ENCODE assay signal across 23 mouse cellular contexts in genomic region chr9:86692251-86692650, GRCm38 (mm10). TPM values are rescaled to one million over a fixed set of nuclear protein-coding genes. Genes with fewer than 3 reads are reported as not detected.
DNase-seq lines count a peak whose midpoint lies in the region; ATAC-seq and TF ChIP-seq lines count a peak whose summit lies in the region.
"Had no signal": no experiment of that assay in that cellular context is flagged by ENCODE, and none has a peak within 500 bp of the region (broad histone marks: within the 10 kb centered on the region; RNA-seq: fewer than 3 reads in every experiment).

No protein-coding gene starts in this region.

- H3K9ac ChIP-seq in heart, embryonic 12.5 days = no peak overlapping the region
- H3K9ac ChIP-seq in kidney, embryonic 14.5 days (ENCODE audit: low read depth, low read length) = no peak overlapping the region
- H3K9ac ChIP-seq in liver, adult 2 months (ENCODE audit: low read depth, low read length) = no peak overlapping the region
- H3K9ac ChIP-seq in liver, postnatal 0 days (replicated peaks) = no peak overlapping the region
- H3K9ac ChIP-seq: embryonic facial prominence, embryonic 12.5 days; forebrain, embryonic 13.5 days had no signal

- no peak overlapping the region for H3K4me2 ChIP-seq in heart, embryonic 12.5 days
- H3K4me2 ChIP-seq in kidney, embryonic 14.5 days (replicated peaks; ENCODE audit: low read depth, low read length) = no peak overlapping the region
- H3K4me2 ChIP-seq in liver, postnatal 0 days (ENCODE audit: low read depth, low read length) = no peak overlapping the region
- H3K4me2 ChIP-seq: embryonic facial prominence, embryonic 12.5 days; forebrain, embryonic 13.5 days had no signal

- ATAC-seq in heart, embryonic 12.5 days (ENCODE audit: insufficient number of reproducible peaks, low FRiP score) = no peak
- no peak for ATAC-seq in kidney, embryonic 14.5 days (ENCODE audit: low FRiP score, low TSS enrichment)
- ATAC-seq in liver, postnatal 0 days = no peak
- ATAC-seq: activated CD4-positive, CD25-positive, alpha-beta regulatory T cell, adult 4 months; CD4-positive, CD25-positive, alpha-beta regulatory T cell, adult 4 months; forebrain, embryonic 13.5 days; Patski had no signal

- H3K4me1 ChIP-seq in heart, embryonic 12.5 days (replicated peaks) = no peaks in the 10 kb centered on the region; the same call in 1 of the 2 replicates
- H3K4me1 ChIP-seq in kidney, adult 2 months (ENCODE audit: control insufficient read depth, insufficient read depth, low read length) = peaks cover 3% of the 10 kb centered on the region; the same call in 1 of the 2 replicates
- no peaks in the 10 kb centered on the region for H3K4me1 ChIP-seq in kidney, embryonic 14.5 days (ENCODE audit: control insufficient read depth, insufficient read depth, low read length)
- peaks cover 29% of the 10 kb centered on the region for H3K4me1 ChIP-seq in liver, adult 2 months (ENCODE audit: control insufficient read depth, insufficient read depth, low read length)
- no peaks in the 10 kb centered on the region for H3K4me1 ChIP-seq in liver, postnatal 0 days (ENCODE audit: insufficient read depth)
- H3K4me1 ChIP-seq: embryonic facial prominence, embryonic 12.5 days had no signal

- TF ChIP-seq EP300 in liver, postnatal 0 days (IDR thresholded peaks at IDR 0.05; ENCODE audit: low read depth) = no peak

- H3K9me3 ChIP-seq in heart, embryonic 12.5 days (replicated peaks) = no peaks in the 10 kb centered on the region
- H3K9me3 ChIP-seq in kidney, embryonic 14.5 days (ENCODE audit: control insufficient read depth, low read length) = no peaks in the 10 kb centered on the region
- no peaks in the 10 kb centered on the region for H3K9me3 ChIP-seq in liver, postnatal 0 days (ENCODE audit: low read length)
- H3K9me3 ChIP-seq: embryonic facial prominence, embryonic 10.5 days; embryonic facial prominence, embryonic 12.5 days; forebrain, embryonic 13.5 days; G1E had no signal

- peak; percentile 31 for DNase-seq in heart, adult 11 months
- peak; percentile 80 for DNase-seq in kidney, adult 2 months
- peak; percentile 80 for DNase-seq in kidney, adult 9 months
- no peak for DNase-seq in kidney, adult 18-20 months
- DNase-seq in liver, adult 2 months (ENCODE audit: extremely low read depth, low read depth, low spot score) = peak; percentile 79
- no peak for DNase-seq in liver, postnatal 0 days
- DNase-seq: adrenal gland, adult 8-10 months; B cell, adult 2 months; cerebellum, adult 11-12 months; cerebellum, adult 2 months; cerebellum, adult 9-10 months; cerebellum, postnatal 10 days; cerebellum, postnatal 25 days had no signal

- TF ChIP-seq CTCF in kidney, adult 2 months (conservative IDR thresholded peaks at IDR 0.05; ENCODE audit: insufficient read depth, insufficient read length, low read depth, low read length) = no peak
- TF ChIP-seq CTCF in liver, adult 2 months (IDR thresholded peaks at IDR 0.05; ENCODE audit: low read depth, low read length) = no peak
- no peak for TF ChIP-seq CTCF in liver, postnatal 0 days (IDR thresholded peaks at IDR 0.05; ENCODE audit: low read depth)

- peaks cover 18% of the 10 kb centered on the region for H3K79me2 ChIP-seq in liver, adult 2 months (ENCODE audit: control insufficient read depth, insufficient read depth, low read length)

- no peaks in the 10 kb centered on the region for H3K27me3 ChIP-seq in heart, embryonic 12.5 days (replicated peaks)
- H3K27me3 ChIP-seq in kidney, adult 2 months (replicated peaks; ENCODE audit: control insufficient read depth, insufficient read depth, low read length) = no peaks in the 10 kb centered on the region
- H3K27me3 ChIP-seq in kidney, embryonic 14.5 days (ENCODE audit: control insufficient read depth, insufficient read depth, low read length) = no peaks in the 10 kb centered on the region
- H3K27me3 ChIP-seq in liver, adult 2 months (ENCODE audit: control insufficient read depth, insufficient read depth, low read length) = no peaks in the 10 kb centered on the region
- 0 out of 2 replicates have a peak, but pooled peaks cover 5% of the 10 kb centered on the region for H3K27me3 ChIP-seq in liver, postnatal 0 days (ENCODE audit: insufficient read depth, low read length)
- H3K27me3 ChIP-seq: CH12.LX; embryonic facial prominence, embryonic 12.5 days; forebrain, embryonic 13.5 days; Patski had no signal

- no peak overlapping the region for H3K27ac ChIP-seq in heart, embryonic 12.5 days (ENCODE audit: poor library complexity, severe bottlenecking)
- no peak overlapping the region for H3K27ac ChIP-seq in kidney, adult 2 months (ENCODE audit: insufficient read depth, low read depth, low read length)
- H3K27ac ChIP-seq in kidney, embryonic 14.5 days (ENCODE audit: low read depth, low read length) = no peak overlapping the region
- no peak overlapping the region for H3K27ac ChIP-seq in liver, adult 2 months (replicated peaks; ENCODE audit: insufficient read depth, low read depth, low read length)
- H3K27ac ChIP-seq in liver, postnatal 0 days (ENCODE audit: low read depth) = no peak overlapping the region
- H3K27ac ChIP-seq: embryonic facial prominence, embryonic 10.5 days; embryonic facial prominence, embryonic 12.5 days; forebrain, embryonic 13.5 days had no signal

- no peak overlapping the region for H3K4me3 ChIP-seq in heart, embryonic 12.5 days
- no peak overlapping the region for H3K4me3 ChIP-seq in kidney, adult 2 months (ENCODE audit: insufficient read depth, low read depth, low read length)
- H3K4me3 ChIP-seq in kidney, embryonic 14.5 days (ENCODE audit: low read length) = no peak overlapping the region
- no peak overlapping the region for H3K4me3 ChIP-seq in liver, adult 2 months (ENCODE audit: insufficient read depth, low read depth, low read length)
- no peak overlapping the region for H3K4me3 ChIP-seq in liver, postnatal 0 days (ENCODE audit: low read depth, low read length)
- H3K4me3 ChIP-seq: embryonic facial prominence, embryonic 10.5 days; embryonic facial prominence, embryonic 12.5 days; forebrain, embryonic 13.5 days had no signal

- no peaks in the 10 kb centered on the region for H3K36me3 ChIP-seq in heart, embryonic 12.5 days
- no peaks in the 10 kb centered on the region for H3K36me3 ChIP-seq in kidney, adult 2 months (ENCODE audit: control insufficient read depth, insufficient read depth, low read length)
- H3K36me3 ChIP-seq in kidney, embryonic 14.5 days (ENCODE audit: control insufficient read depth, insufficient read depth, low read length) = no peaks in the 10 kb centered on the region
- H3K36me3 ChIP-seq in liver, adult 2 months (ENCODE audit: control insufficient read depth, insufficient read depth, low read length) = peaks cover 3% of the 10 kb centered on the region; the same call in 1 of the 2 replicates
- H3K36me3 ChIP-seq in liver, postnatal 0 days (replicated peaks; ENCODE audit: insufficient read depth, low read length) = no peaks in the 10 kb centered on the region
- H3K36me3 ChIP-seq: embryonic facial prominence, embryonic 10.5 days; embryonic facial prominence, embryonic 12.5 days; G1E had no signal

- TF ChIP-seq POLR2A in kidney, adult 2 months (IDR thresholded peaks at IDR 0.05; ENCODE audit: low read depth, low read length) = no peak
- TF ChIP-seq POLR2A in liver, adult 2 months (IDR thresholded peaks at IDR 0.05; ENCODE audit: extremely low read depth, insufficient read depth, low read length) = no peak

- 93% methylated on average over 5 of the region's 5 CpGs for WGBS in heart, embryonic 12.5 days
- WGBS in kidney, adult 2 months = 60% methylated on average over 5 of the region's 5 CpGs
- WGBS in kidney, embryonic 14.5 days = 89% methylated on average over 5 of the region's 5 CpGs
- WGBS in liver, adult 2 months = 46% methylated on average over 5 of the region's 5 CpGs
- 82% methylated on average over 5 of the region's 5 CpGs for WGBS in liver, postnatal 0 days (ENCODE audit: insufficient replicate concordance)

RNA-seq across cellular contexts. Expression of gene Me1, which starts 3.5 kb away (rescaled TPM):
- polyA plus RNA-seq in heart, embryonic 12.5 days (2016; fragmentation: Nextera tagmentation; extraction: Ambion mirVana) = 50.0 and 51.1 TPM in 2 replicates
- 150 and 153 TPM in 2 replicates for polyA plus RNA-seq in kidney, adult 2 months (2012; rRNA removed)
- polyA plus RNA-seq in kidney, embryonic 14.5 days (2014; fragmentation: Nextera tagmentation; extraction: Ambion mirVana) = 4.5 and 8.4 TPM in 2 replicates
- 62.8 and 87.4 TPM in 2 replicates for total RNA-seq in liver, adult 2 months (2014; rRNA removed)
- 66.3 and 101 TPM in 2 replicates for polyA plus RNA-seq in liver, adult 2 months (2012; rRNA removed)
- polyA plus RNA-seq in liver, postnatal 0 days (2015; fragmentation: Nextera tagmentation; extraction: Ambion mirVana) = 7.7 and 10.3 TPM in 2 replicates
- polyA plus RNA-seq: activated CD4-positive, CD25-positive, alpha-beta regulatory T cell, adult 4 months; CD4-positive, CD25-positive, alpha-beta regulatory T cell, adult 4 months had no signal

RNA-seq across cellular contexts. Expression of gene Prss35, which starts 51.2 kb away (rescaled TPM):
- polyA plus RNA-seq in heart, embryonic 12.5 days (2016; fragmentation: Nextera tagmentation; extraction: Ambion mirVana) = 32.7 and 34.7 TPM in 2 replicates
- polyA plus RNA-seq in kidney, adult 2 months (2012; rRNA removed) = 0.20 and 0.87 TPM in 2 replicates
- 1.1 and 1.5 TPM in 2 replicates for polyA plus RNA-seq in kidney, embryonic 14.5 days (2014; fragmentation: Nextera tagmentation; extraction: Ambion mirVana)
- total RNA-seq in liver, adult 2 months (2014; rRNA removed) = 0.20 TPM in 1 of 2 replicates, not detected in the other
- polyA plus RNA-seq in liver, adult 2 months (2012; rRNA removed) = 0.02 TPM in 1 of 2 replicates, not detected in the other
- 0.54 and 0.67 TPM in 2 replicates for polyA plus RNA-seq in liver, postnatal 0 days (2015; fragmentation: Nextera tagmentation; extraction: Ambion mirVana)
- total RNA-seq: CH12.LX had no signal
- polyA plus RNA-seq: activated CD4-positive, CD25-positive, alpha-beta regulatory T cell, adult 4 months; CD4-positive, CD25-positive, alpha-beta regulatory T cell, adult 4 months; G1E had no signal

Comparison
In these comparisons a context has a peak if more than half of its experiments do, and no peak if none do; other contexts are left out.
1. DNase-seq: peak in heart, adult 11 months (single experiment), kidney, adult 2 months (single experiment), kidney, adult 9 months (single experiment) and liver, adult 2 months (single experiment); none in kidney, adult 18-20 months (single experiment) and liver, postnatal 0 days (single experiment).
2. RNA of gene Prss35, which starts 51.2 kb away (polyA plus RNA-seq): 32.7 to 34.7 TPM in heart, embryonic 12.5 days; 1.1 to 1.5 TPM in kidney, embryonic 14.5 days, 0.54 to 0.67 TPM in liver, postnatal 0 days, 0.20 to 0.87 TPM in kidney, adult 2 months and 0.02 TPM in liver, adult 2 months; every median in the first group is over 10 times any median in the second.